Mouse (Mus musculus) gastrocnemius, postnatal 36 days (tissue): ENCODE results near the gene Ube2l6. TPM values are rescaled to one million over a fixed set of nuclear protein-coding genes. Genes with fewer than 3 reads are reported as not detected.

Source experiments
- DNase-seq, 2 experiments: peaks; one replicate each; pipeline ENCODE4 v3.0.0; 2022
- intact Hi-C: fragments of 180-260 bp; cut with DNase I; formaldehyde crosslinking; loops from one replicate; pipeline ENCODE4 v1.15.1; 2025
- long read RNA-seq, 2 experiments: library from polyadenylated mRNA; stranded (forward); transcript quantifications; one replicate each; pipeline ENCODE4 v2.0.0; 2021
- total RNA-seq, 2 experiments: library from RNA; stranded (reverse); gene quantifications; 2 replicates each; pipeline ENCODE4 v1.2.3; 2021

Ube2l6 gene
- total RNA-seq: 1 to 10 TPM; 2.6 to 3.5 TPM
- long read RNA-seq, experiment 1, partial matches to known transcripts: 0 of 4 reads
- long read RNA-seq, experiment 1, other reads (novel, unspliced or antisense): 2 of 4 reads
- long read RNA-seq, experiment 2, partial matches to known transcripts: 0 of 4 reads
- long read RNA-seq, experiment 2, other reads (novel, unspliced or antisense): 0 of 4 reads

DNA sequence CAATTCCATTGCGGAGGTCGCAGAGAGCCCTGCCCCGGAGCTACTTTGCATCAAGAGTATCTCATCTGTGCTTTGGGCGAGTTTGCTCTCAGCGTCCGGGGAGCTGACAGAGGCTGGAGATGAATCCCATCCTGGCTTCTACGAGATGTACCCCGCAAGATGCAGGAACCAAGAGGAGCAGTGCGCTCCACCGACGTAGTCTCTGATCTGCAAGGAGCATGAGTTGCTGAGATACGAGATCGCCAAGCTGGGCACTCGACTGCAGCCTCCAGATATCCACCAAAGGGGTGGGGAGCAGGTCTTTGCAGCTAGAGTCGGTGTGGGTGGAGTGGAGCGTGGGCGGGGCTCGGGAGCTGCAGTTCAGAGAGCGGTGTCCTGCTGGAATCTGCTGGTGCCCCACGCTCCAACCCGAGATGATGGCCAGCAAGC, at the start of gene Ube2l6:
TSS of gene Ube2l6 (plus strand) at position 336 of the 429 bp plus-strand sequence.
- intact Hi-C loops: loop anchor here (2.0 kb wide), 2 partner anchors 60 to 72 kb away; partner anchors contain the start of gene Clp1
- DNase-seq: peak; percentile 50 to 61

GRCm38 (mm10) chr2:84750115-84750514, 48.5 kb upstream of the Ube2l6 start:
- no peak for DNase-seq
- intact Hi-C loops: no loop called here

- intact Hi-C loops: no loop called here
Observed at GRCm38 (mm10) chr2:84756245-84756644, 42.4 kb upstream of the Ube2l6 start.

GRCm38 (mm10) chr2:84757026-84757682, 41.5 kb upstream of the Ube2l6 start:
- DNase-seq: no peak
- intact Hi-C loops: no loop called here

More at GRCm38 (mm10) chr2:84756245-84756644, 42.4 kb upstream of the Ube2l6 start:
- no peak for DNase-seq

DNA sequence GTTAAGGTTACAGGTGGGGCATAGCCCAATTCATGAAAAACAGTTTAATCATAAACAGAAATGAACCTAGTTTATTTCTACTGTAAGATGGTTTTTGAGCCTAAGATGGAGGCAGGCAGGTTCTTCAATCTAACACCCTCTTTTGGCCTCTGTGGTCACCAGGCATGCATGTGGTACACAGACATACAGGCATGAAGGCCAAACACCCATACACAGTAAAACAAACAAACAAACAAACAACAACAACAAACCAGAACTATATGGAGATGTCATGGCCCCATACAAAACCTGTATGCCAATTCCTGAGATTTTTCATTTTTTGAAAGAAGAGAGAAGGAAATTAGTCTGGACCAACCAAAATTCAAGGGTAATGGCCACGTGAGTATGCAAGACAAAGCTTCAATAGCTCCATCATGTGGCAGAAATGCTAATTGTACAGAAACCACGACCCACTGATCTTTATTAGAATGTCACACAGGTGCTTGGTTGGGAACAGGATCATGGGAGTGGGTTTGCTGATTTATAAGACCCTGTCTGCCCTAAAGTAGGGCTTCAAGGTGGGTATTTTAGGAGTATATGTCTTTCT, 40.0 kb upstream of the Ube2l6 start:
- intact Hi-C loops: no loop called here
- no peak for DNase-seq

GRCm38 (mm10) chr2:84760777-84761176, 37.9 kb upstream of the Ube2l6 start:
- intact Hi-C loops: no loop called here
- DNase-seq: no peak

- DNase-seq: no peak
- intact Hi-C loops: no loop called here
Observed at GRCm38 (mm10) chr2:84761309-84761708, 37.3 kb upstream of the Ube2l6 start.

- DNase-seq: no peak
- intact Hi-C loops: no loop called here
Observed at GRCm38 (mm10) chr2:84761840-84762239, 36.8 kb upstream of the Ube2l6 start.

DNA sequence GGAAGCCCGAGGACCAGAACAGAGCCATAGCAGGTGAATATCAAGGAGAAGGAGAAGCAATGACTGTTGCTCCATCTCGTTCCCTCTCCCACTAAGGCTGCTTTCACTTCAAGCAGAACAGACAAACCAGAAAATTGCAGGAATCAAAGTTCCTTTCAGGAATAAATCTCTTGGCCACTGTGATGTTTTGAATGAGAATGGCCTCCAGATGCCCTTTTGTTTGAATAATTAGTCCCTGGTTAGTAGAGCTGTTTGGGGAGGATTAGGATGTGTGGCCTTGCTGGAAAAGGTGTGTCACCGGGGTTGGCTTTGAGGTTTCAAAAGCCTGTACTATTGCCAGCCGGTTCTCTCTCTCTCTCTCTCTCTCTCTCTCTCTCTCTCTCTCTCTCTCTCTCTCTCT, 36.3 kb upstream of the Ube2l6 start:
- no peak for DNase-seq
- intact Hi-C loops: no loop called here

- no peak for DNase-seq
- intact Hi-C loops: no loop called here
Observed at GRCm38 (mm10) chr2:84762818-84763217, 35.8 kb upstream of the Ube2l6 start.

DNA sequence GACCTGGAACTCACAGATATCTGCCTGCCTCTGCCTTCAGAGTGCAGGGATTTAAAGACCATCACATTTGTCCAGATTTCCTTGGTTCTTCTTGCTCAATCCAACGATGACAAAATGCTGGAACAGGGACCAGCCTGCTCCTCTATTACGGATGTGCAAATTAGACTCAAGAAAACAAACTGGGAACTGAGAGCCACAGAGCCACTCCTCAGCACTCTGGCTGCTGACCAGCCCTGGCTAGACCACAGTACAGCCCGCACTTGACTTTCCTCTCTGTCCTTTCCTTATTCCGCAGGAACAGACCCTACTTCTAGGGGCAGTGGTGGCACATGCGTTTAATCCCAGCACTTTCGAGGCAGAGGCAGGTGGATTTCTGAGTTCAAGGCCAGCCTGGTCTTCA, 28.1 kb upstream of the Ube2l6 start:
- intact Hi-C loops: no loop called here
- peak; percentile 25 to 41 for DNase-seq

GRCm38 (mm10) chr2:84772454-84772853, 26.2 kb upstream of the Ube2l6 start:
- DNase-seq: no peak
- intact Hi-C loops: no loop called here

GRCm38 (mm10) chr2:84773195-84773594, 25.4 kb upstream of the Ube2l6 start:
- intact Hi-C loops: no loop called here
- DNase-seq: peak in 1 of 2 experiments; percentile 18

DNA sequence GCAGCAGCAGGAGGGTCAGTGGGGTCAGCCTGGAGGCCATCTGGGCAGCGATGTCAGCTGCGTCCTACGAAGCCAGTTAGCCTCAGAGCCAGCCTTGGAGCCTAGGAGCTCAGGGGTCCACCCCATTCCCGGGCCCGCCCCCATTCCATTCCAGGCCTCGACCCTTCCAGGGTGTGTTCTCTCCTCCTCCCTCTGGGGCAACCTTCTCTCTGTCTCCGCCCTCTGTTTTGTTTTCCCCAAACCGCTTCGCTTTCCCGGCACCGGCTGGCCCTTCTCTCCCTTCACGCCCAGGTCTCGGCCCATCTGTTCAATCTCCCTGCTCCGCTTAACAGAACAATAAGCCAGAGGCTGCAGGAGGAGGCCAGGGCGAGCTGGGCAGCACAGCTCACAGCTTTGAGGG, 23.9 kb upstream of the Ube2l6 start:
- DNase-seq: peak; percentile 67 to 84
- intact Hi-C loops: no loop called here

- DNase-seq: peak in 1 of 2 experiments; percentile 17
- intact Hi-C loops: no loop called here
Observed at GRCm38 (mm10) chr2:84775241-84775640, 23.4 kb upstream of the Ube2l6 start, which contains the start of gene Serping1. Serping1 (minus strand) TSS chr2:84775444.

GRCm38 (mm10) chr2:84775665-84776064, 23.0 kb upstream of the Ube2l6 start:
- intact Hi-C loops: no loop called here

GRCm38 (mm10) chr2:84777706-84778105, 20.9 kb upstream of the Ube2l6 start:
- no peak for DNase-seq
- intact Hi-C loops: no loop called here

More at GRCm38 (mm10) chr2:84775665-84776064, 23.0 kb upstream of the Ube2l6 start:
- peak; percentile 26 to 52 for DNase-seq

DNA sequence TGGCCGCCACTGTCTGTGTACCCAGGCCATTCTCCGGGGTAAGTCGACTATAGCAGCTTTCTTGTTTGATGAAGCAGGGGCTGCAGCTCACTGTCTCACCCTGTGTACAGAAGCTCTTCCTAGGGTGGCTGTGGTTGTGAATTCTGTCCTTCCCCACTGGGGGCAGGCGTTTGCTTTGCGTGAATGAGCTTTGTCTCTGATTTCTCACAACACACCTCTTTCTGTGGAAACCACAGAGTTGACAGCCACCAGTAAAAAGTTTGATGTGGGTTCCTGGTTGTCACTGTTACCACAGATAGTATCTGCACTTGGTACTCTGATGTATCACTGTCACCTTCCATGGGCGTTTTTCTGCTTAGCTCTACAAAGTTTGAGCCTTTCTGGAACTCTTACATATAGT, 19.4 kb upstream of the Ube2l6 start:
- intact Hi-C loops: no loop called here
- DNase-seq: no peak

DNA sequence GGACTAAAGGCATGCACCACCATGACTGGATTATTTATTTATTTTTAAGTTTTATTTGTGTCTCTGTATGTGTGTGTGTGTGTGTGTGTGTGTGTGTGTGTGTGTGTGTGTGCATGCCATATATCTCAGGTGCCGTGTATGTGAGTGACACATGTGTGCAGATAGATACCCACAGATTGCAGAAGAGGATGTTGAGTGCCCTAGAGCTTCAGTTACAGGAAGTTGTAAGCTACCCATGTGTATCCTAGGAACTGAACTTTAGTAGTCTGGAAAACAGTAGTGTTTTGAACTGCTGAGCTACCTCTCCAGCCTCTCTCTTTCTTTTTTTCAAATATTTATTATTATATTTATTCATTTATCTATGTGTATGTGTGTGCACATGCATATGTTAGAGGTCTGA, 15.3 kb upstream of the Ube2l6 start:
- intact Hi-C loops: no loop called here
- DNase-seq: no peak

DNA sequence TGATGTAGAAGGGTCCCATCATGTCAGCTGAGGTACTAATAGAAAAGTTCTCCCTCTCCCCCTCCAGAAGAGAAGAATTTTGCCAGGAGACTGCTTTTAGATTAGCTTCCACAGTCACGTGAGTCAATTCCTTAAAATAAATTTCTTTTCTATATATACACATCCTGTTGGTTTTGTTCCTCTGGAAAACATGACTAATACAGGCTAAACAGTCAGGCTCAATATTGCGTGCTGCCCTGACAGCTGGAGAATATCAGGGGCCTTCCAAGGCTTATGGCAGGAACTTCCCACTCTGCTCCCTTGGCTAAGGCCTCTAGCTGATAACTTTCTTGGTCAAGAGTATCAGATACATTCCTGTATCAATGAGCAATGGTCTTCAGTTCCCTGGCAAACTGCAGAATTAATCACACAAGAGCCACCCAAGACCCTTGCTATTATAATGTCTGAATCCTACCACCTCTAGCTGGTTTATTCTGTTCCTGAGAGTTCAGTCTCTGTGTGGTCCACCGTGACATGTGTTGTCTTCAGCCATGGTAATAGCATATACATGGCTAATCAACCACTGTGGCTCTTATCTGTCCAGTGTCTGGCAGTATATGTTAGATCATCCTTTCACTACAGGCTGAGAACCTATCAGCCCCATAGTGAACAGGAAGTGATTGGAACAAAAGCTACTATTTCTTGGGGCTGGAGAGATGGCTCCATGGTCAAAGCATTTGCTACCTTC, 14.6 kb upstream of the Ube2l6 start:
- intact Hi-C loops: no loop called here
- no peak for DNase-seq

DNA sequence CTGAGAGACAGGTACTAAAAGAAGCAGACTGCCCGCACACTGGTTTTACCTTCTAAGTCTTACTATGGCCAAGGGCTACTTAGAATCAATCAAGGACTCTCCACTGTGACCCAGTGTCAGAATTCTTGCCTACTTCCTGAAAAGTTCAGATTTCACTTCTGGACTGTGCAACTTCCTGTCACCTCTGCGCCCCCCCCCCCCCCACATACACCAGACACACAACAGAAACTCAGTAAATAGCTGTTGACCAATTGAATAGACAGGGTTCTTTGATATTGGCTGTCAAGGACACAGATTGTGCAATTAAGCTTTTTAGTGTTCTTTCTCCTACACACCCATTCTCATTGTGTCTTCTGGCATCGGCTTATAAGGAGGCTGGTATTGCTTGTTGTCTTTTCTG, 10.3 kb upstream of the Ube2l6 start:
- intact Hi-C loops: no loop called here
- no peak for DNase-seq
